Mouse (Mus musculus): ENCODE measurements around the gene Rfpl4.

DNA sequence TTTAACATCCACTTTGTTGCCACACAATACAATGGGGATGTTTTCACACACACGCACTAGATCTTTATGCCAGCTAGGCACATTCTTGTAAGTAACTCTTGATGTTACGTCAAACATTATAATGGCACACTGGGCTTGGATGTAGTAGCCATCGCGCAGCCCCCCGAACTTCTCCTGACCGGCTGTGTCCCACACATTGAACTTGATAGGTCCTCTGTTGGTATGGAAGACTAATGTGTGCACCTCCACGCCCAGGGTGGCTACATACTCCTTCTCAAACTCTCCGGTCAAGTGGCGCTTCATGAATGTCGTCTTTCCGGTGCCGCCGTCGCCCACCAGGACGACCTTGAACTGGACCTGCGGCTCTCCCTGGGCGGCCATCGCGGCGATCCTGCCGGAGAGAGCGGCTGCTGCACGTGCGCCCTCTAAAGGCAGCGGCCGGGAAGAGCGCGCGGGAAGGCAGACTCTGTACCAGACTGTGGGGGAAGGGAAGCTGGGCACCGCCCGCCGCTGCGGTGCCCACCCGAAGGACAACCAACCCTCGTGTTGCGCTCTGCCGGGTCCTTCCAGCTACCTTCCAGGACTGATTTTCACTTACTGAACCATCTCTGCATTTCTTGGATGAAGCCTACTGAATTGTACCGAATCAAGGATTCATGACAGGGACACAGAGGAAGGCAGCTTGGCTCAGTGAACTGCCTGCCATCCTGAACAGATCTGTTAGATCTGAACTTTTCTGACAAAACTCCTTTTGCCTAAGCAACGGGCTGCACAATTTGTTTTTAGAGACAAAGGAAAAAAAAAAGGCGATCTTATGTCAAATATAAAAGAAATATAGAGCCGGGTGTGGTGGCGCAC is 9.0 kb upstream of the Rfpl4 start, which contains the start of gene Rasl2-9:
- TF ChIP-seq CTCF (conservative IDR thresholded peaks at IDR 0.05; ENCODE audit: insufficient read depth, insufficient read length, low read depth, low read length) (peak; percentile 66), POLR2A (IDR thresholded peaks at IDR 0.05; ENCODE audit: low read depth, low read length) (no peak)

Data from kidney, adult 2 months (tissue).